Mouse (Mus musculus) hindbrain, embryonic 14.5 days (tissue): ENCODE data around the gene Vamp5. TPM values are rescaled to one million over a fixed set of nuclear protein-coding genes. Genes with fewer than 3 reads are reported as not detected.

Experiments used
- ATAC-seq: fragments of 200-750 bp; cut with Nextera tagmentation; 2 replicates; pipeline ENCODE4 v1.8.0; 2017; ENCODE audit warnings: moderate number of reproducible peaks, mild to moderate bottlenecking, moderate TSS enrichment, moderate library complexity; ENCODE audit not compliant: low FRiP score
- DNase-seq: peaks from one replicate; pipeline ENCODE4 v3.0.0-alpha.2; 2015; ENCODE audit warnings: low spot score
- H3K27ac ChIP-seq: fragments of 300-500 bp; sonication (generic); 2 replicates; pipeline ENCODE4 v1.5.1; 2014; ENCODE audit warnings: mild to moderate bottlenecking, moderate library complexity
- H3K27me3 ChIP-seq: fragments of 300-500 bp; sonication (generic); 2 replicates; pipeline ENCODE4 v1.6.1; 2014; ENCODE audit warnings: mild to moderate bottlenecking, low read length, mixed read lengths; ENCODE audit not compliant: control insufficient read depth, insufficient read depth
- H3K36me3 ChIP-seq: fragments of 300-500 bp; sonication (generic); replicated peaks from 2 replicates; pipeline ENCODE4 v1.6.1; 2014; ENCODE audit not compliant: control insufficient read depth, insufficient read depth
- H3K4me1 ChIP-seq: fragments of 300-500 bp; sonication (generic); replicated peaks from 2 replicates; pipeline ENCODE4 v1.6.1; 2014; ENCODE audit warnings: antibody characterized with exemption, low read length, mixed read lengths; ENCODE audit not compliant: control insufficient read depth, insufficient read depth
- H3K4me2 ChIP-seq: fragments of 300-500 bp; sonication (generic); replicated peaks from 2 replicates; pipeline ENCODE4 v1.6.1; 2014; ENCODE audit warnings: mild to moderate bottlenecking, moderate library complexity
- H3K4me3 ChIP-seq: fragments of 300-500 bp; sonication (generic); replicated peaks from 2 replicates; pipeline ENCODE4 v1.5.1; 2014; ENCODE audit warnings: mild to moderate bottlenecking, low read length
- H3K9ac ChIP-seq: fragments of 300-500 bp; sonication (generic); 2 replicates; pipeline ENCODE4 v1.6.1; 2014
- H3K9me3 ChIP-seq: fragments of 300-500 bp; sonication (generic); 2 replicates; pipeline ENCODE4 v1.6.1; 2016; ENCODE audit warnings: low read length; ENCODE audit not compliant: control insufficient read depth
- WGBS: fragments of 180-500 bp; shearing (Covaris S2); extraction: QIAGEN DNeasy Blood & Tissue Kit; methylation state at CpG from one replicate; pipeline ENCODE4 v1.1.7; 2014; 5-methylcytosine and 5-hydroxymethylcytosine counted together
- polyA plus RNA-seq: library from polyadenylated mRNA; unstranded; fragments of >200 nt; fragmentation: Nextera tagmentation; extraction: Ambion mirVana; gene quantifications from 2 replicates; pipeline ENCODE4 v1.2.1, GENCODE M21; 2014

Gene Vamp5
- polyA plus RNA-seq, 1 experiment from 2014 or later, result 23.6 TPM

- no peak overlapping the region for H3K4me2 ChIP-seq
- no peaks in the 10 kb centered on the region for H3K27me3 ChIP-seq
- no peak overlapping the region for H3K9ac ChIP-seq
- H3K9me3 ChIP-seq, result no peaks in the 10 kb centered on the region
- no peak overlapping the region for H3K4me3 ChIP-seq
- WGBS, result 58% methylated on average over 7 of the region's 7 CpGs
- ATAC-seq, result no peak
- no peak overlapping the region for H3K27ac ChIP-seq
- DNase-seq, result no peak
- H3K36me3 ChIP-seq, result peaks cover 37% of the 10 kb centered on the region
- H3K4me1 ChIP-seq, result peaks cover 8% of the 10 kb centered on the region
These were observed 19.7 kb downstream of the Vamp5 start for GRCm38 (mm10) chr6:72360599-72360935.

DNA sequence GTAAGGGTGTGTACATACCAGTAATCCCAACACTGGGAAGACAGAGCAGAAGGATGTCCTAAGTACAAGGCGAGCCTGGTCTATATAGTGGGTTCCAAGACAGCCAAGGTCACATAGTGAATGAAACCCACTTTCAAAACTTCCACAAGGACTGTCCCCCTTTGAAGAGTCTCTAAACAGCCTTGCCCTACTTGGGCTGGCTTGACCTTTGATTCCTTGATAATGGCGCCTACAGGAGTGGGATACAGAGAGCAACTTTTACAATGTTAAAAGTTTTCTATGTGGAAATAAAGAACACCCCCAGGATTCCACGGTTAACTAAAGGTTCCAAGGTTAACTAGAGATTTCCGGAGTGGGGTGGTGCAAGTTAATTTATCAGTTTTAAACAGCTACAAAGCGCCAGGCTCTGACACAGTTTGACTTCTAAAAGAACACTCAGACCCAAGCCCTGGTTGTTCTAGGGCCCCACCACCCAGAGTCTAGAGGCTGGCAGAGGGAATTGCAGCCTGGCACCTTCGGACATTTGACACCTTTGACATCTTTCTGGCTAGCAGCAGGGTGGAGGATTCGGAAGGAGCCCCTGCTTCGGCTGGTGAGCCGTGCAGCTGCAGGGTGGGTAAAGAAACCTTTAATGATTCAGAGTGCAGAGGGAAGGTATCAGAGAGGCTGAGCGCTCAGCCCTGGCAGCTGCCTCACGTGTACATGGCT, 20.2 kb downstream of the Vamp5 start:
- Histone ChIP-seq H3K4me1 (peaks cover 9% of the 10 kb centered on the region), H3K36me3 (peaks cover 37% of the 10 kb centered on the region), H3K9ac (no peak overlapping the region), H3K27me3 (no peaks in the 10 kb centered on the region), H3K4me2 (no peak overlapping the region), H3K4me3 (no peak overlapping the region), H3K27ac (no peak overlapping the region), H3K9me3 (no peaks in the 10 kb centered on the region)
- ATAC-seq, result no peak
- DNase-seq, result no peak
- WGBS, result 83% methylated on average over 11 of the region's 11 CpGs

DNA sequence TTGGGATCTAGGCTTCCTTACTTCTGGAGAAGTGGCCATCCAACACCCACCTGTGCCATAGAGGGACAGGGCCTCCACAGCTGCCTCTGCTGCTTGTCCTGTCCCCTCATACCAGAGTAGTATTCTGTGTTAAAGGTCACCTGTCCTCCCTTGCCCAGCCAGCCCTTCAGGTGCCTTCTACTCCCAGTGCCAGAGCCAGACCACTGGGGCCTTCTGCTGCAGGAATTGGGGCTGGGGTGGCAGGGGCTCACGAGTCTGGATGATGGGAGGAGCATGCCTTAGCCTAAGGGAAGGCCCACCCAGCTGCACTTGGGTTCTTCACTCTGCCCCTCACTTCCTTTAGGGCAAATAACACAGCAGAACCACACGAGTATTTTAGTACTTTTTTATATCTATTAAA, 20.9 kb downstream of the Vamp5 start:
- H3K4me1 ChIP-seq, result peaks cover 16% of the 10 kb centered on the region
- WGBS, result 84% methylated on average over 2 of the region's 2 CpGs
- H3K36me3 ChIP-seq, result peaks cover 37% of the 10 kb centered on the region
- H3K27me3 ChIP-seq, result no peaks in the 10 kb centered on the region
- no peak overlapping the region for H3K27ac ChIP-seq
- no peak overlapping the region for H3K4me2 ChIP-seq
- H3K9ac ChIP-seq, result no peak overlapping the region
- no peak for DNase-seq
- no peaks in the 10 kb centered on the region for H3K9me3 ChIP-seq
- no peak overlapping the region for H3K4me3 ChIP-seq
- no peak for ATAC-seq

DNA sequence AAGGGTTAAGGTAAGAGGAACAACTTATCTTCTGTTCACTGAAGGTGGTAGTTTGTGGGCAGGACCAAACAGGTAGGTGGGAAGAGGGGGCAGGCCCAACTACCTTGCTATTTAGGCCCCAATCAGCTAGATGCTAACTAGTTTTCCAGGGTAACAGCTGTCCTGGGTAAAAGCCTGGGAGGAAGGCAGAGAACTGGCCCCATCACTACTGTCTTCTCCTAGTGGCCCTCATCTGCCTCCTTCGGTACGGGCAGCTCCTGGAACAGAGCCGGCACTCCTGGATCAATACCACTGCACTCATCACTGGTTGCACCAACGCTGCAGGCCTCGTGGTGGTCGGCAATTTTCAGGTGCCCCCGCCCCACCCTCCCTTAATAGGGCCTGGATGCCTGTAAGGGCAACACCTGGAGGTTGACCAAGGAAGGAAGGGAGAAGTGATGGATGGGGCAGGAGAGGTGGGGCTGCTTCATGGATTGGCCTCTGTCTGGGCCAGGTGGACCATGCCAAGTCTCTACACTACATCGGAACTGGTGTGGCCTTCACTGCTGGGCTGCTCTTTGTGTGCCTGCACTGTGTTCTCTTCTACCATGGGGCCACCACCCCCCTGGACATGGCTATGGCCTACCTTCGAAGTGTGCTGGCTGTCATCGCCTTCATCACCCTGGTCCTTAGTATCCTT, 22.0 kb downstream of the Vamp5 start:
- no peak for DNase-seq
- Histone ChIP-seq H3K27me3 (no peaks in the 10 kb centered on the region), H3K4me1 (peaks cover 16% of the 10 kb centered on the region), H3K4me2 (no peak overlapping the region), H3K9ac (no peak overlapping the region), H3K4me3 (no peak overlapping the region), H3K9me3 (no peaks in the 10 kb centered on the region), H3K27ac (no peak overlapping the region), H3K36me3 (peaks cover 37% of the 10 kb centered on the region)
- 93% methylated on average over 10 of the region's 10 CpGs for WGBS
- no peak for ATAC-seq

DNA sequence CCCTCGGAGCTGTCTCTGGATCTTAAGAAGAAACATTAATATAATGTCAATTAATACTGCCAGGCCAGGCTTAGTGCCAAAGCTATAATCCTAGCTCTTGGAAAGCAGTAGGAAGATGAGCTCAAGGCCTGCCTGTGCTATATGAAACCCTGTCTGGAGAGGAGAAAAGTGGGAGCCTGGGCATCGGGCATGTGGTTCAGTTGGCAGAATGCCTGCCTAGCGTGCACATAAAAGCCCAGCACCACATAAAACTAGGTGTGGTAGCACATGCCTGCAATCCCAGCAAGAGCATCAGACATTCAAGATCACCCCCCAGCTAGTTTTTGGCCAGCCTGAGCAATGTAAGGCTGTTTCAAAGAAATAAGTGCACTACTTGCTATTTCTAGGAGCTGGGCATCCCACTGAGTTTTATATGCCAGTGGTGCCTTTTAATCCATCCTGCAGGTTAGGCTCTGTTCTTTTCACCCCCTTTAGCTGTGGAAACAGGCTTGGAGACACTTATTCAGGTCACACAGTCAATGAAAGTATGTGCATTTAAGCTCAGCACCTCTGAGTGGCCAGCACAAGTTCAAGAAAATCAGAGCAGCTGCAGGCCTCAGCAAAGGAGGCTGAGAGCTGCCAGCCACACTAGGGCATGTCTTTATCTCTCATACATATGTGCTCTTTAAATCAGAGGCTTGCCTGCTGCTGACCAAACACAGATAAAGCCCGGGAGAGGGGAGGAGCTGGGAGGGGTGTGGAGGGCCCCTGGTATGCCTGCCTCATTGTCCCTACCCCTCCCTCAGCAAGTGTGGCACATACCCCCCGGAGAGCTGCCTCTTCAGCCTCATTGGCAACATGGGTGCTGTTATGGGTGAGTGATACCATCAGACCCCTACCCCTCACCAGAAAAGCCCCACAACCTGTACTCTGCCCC, 22.8 kb downstream of the Vamp5 start:
- Histone ChIP-seq H3K27me3 (no peaks in the 10 kb centered on the region), H3K36me3 (peaks cover 37% of the 10 kb centered on the region), H3K4me1 (peaks cover 16% of the 10 kb centered on the region), H3K27ac (no peak overlapping the region), H3K9ac (no peak overlapping the region), H3K4me2 (no peak overlapping the region), H3K9me3 (no peaks in the 10 kb centered on the region), H3K4me3 (no peak overlapping the region)
- no peak for DNase-seq
- no peak for ATAC-seq
- 78% methylated on average over 5 of the region's 5 CpGs for WGBS

DNA sequence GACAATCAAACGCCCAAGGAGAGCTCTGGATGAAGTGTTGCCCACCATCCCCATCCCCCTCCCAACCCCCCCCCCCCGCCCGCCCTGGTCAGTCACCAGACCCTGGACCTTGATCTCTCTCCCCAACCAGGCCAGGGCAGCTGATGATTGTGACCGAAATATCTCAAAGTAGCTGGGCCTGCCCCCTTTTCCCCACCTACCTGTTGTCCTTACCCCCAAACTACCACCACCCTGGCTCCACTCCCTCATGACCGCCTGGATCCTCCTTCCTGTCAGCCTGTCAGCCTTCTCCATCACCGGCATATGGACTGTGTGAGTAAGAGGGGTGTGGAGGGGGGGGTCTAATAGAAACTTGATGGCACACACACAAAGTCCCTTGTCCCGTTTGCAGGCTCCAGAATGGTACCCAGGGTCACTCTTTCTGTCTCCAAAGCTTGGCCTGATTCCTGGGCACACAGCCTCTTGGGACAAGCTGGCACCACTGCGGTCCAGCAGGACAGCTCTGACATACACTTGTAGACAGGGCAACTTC, 24.2 kb downstream of the Vamp5 start:
- no peak for DNase-seq
- peaks cover 9% of the 10 kb centered on the region for H3K4me1 ChIP-seq
- H3K9me3 ChIP-seq, result no peaks in the 10 kb centered on the region
- H3K4me2 ChIP-seq, result peak overlapping the region; percentile 97
- H3K9ac ChIP-seq, result peak overlapping the region; percentile 81
- 42% methylated on average over 6 of the region's 8 CpGs for WGBS
- no peaks in the 10 kb centered on the region for H3K27me3 ChIP-seq
- peak; percentile 5; the same call in 1 of the 2 replicates for ATAC-seq
- peak overlapping the region; percentile 75 for H3K4me3 ChIP-seq
- H3K36me3 ChIP-seq, result peaks cover 42% of the 10 kb centered on the region
- H3K27ac ChIP-seq, result peak overlapping the region; percentile 61

GRCm38 (mm10) chr6:72355066-72355911, 25.0 kb downstream of the Vamp5 start, which contains the start of gene Tmem150a:
TSS of gene Tmem150a (plus strand) at chr6:72355447.
- DNase-seq (peak; percentile 68), ATAC-seq (peak; percentile 90)
- Histone ChIP-seq H3K4me2 (peak within 1 kb of the TSS; percentile 97), H3K4me1 (peaks cover 8% of the 10 kb centered on the region; the same call in 1 of the 2 replicates), H3K27me3 (no peaks in the 10 kb centered on the region), H3K9me3 (no peaks in the 10 kb centered on the region), H3K4me3 (peak within 1 kb of the TSS; percentile 75), H3K36me3 (peaks cover 45% of the 10 kb centered on the region), H3K27ac (peak within 1 kb of the TSS; percentile 61), H3K9ac (peak within 1 kb of the TSS; percentile 81)
- under 1% methylated on average over 65 of the region's 71 CpGs for WGBS

- Histone ChIP-seq H3K9ac (no peak overlapping the region), H3K36me3 (peaks cover 39% of the 10 kb centered on the region), H3K27me3 (no peaks in the 10 kb centered on the region), H3K9me3 (no peaks in the 10 kb centered on the region), H3K4me2 (peak overlapping the region; percentile 97; the same call in 1 of the 2 replicates), H3K27ac (no peak overlapping the region), H3K4me3 (no peak overlapping the region), H3K4me1 (peaks cover 8% of the 10 kb centered on the region; the same call in 1 of the 2 replicates)
- DNase-seq, result no peak
- ATAC-seq, result no peak
- 92% methylated on average over 1 of the region's 1 CpGs for WGBS
These were observed 26.2 kb downstream of the Vamp5 start for GRCm38 (mm10) chr6:72354025-72354424.
